Mouse (Mus musculus): ENCODE measurements at regions not wholly inside any gene's neighbourhood (a gene's known extent, or its start where the extent isn't known, plus 50 kb on each side); places are given as distances from the start of the nearest gene placed in this dataset.

DNA sequence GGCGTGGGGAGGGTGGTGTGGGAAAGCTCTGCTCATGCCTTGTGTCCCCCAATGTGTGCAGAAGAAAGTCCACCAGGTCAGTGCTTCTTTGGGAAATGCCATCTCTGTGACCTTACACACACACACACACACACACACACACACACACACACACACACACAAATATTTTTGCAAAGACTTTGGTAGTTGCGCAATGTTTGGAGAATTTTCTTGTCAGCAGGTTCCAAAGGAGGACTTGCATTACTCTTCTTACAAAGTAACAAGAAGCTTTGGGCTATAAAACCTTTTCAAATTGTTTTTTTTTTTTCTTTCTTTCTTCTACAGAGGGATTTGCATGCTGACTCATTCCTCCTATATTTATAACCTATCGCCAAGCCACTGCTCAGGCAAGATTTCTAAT lies 59.1 kb upstream of the Npvf start:
- no peak for DNase-seq (ENCODE audit: low read depth)

GRCm38 (mm10) chr6:50718631-50719030 lies 64.4 kb upstream of the Npvf start:
- DNase-seq (ENCODE audit: low read depth) = no peak

DNA sequence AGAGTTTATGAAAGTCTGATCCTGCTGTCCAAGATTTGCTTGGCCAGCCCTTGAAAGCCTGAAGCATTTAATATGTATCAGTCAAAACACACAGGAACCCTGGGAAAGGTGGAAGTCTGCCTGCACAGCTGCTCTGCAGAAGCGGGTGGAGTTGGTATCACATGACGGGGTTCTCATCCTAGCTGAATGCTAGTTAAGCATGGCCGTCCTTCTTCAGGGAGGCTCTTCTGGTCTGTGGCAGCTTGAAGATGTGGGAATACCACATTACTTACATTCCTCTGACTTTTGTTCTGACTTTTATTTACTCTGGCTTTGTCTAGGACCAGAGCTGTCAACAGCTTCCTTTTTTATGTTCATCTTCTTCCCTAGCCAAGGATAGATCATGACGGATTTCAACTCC lies 66.1 kb upstream of the Npvf start:
- DNase-seq (ENCODE audit: low read depth) = peak; percentile 88

DNA sequence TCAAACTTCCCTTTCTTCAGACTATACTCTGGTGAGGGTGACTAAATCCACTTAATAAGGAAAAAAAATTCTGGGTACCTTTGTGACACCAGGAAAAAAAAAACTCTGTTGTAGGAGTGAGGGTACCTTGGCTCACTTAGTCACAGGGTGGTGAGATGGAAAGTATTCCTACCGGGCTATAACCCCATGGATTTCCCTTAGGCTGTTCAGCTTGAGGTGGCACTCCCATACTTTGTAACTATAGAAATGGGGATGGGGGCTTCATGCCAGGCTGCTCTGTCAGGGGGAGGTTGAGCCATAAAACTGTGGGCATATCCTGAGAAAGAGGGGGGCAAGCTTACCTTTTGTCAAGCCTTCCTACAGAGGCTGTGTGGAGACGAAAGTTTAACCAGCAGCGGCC lies 71.4 kb upstream of the Npvf start:
- no peak for DNase-seq (ENCODE audit: low read depth)

- no peak for DNase-seq (ENCODE audit: low read depth)
Measured at GRCm38 (mm10) chr6:50726166-50726591, 71.9 kb upstream of the Npvf start.

DNA sequence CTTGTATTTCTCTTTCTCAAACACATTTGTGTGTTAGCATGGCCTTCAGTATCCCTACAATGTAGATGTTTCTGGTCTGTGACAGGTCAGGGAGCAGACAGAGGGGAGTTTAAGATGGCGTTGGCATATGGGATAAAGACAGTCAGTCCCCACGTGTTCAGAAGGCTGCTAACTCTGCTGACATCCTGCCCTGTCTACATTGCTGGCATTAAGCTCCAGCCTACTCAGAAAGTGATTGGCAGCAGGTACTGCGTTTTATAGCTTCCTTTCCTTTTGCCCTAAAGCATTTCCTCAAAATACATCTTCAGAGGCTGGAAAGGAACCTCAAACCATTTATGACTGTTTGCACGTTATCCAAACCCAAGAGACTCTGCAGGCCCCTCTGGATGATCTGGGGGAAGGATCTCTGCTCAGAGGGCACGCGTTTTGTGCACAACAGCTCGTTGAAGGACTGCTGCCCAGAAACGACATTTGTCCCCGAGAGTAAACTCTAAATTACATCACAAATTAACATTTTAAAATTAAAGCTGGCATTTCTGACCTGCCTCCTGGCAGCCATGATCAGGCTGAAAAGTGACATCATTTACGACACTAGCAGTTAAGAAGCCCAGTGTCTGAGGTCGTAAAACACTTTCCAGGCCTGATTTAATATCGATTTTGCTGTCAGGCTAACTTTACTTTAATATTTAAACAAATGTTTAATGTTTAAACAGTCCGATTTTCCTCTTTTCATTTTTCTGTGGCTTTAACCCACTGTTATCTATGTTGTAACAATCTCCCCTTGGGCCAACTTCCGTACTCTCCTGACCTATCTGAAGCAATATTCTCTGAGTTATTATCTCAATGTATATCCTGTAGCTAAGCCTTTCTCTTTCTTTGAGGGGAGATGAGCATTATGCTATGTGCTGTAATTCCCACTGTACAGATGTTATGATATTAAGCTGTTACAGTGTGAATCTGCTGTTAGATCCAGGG lies 76.8 kb upstream of the Npvf start:
- DNase-seq (ENCODE audit: low read depth) = no peak

- no peak for DNase-seq (ENCODE audit: low read depth)
Measured at GRCm38 (mm10) chr6:50734701-50735100, 80.5 kb upstream of the Npvf start.

DNA sequence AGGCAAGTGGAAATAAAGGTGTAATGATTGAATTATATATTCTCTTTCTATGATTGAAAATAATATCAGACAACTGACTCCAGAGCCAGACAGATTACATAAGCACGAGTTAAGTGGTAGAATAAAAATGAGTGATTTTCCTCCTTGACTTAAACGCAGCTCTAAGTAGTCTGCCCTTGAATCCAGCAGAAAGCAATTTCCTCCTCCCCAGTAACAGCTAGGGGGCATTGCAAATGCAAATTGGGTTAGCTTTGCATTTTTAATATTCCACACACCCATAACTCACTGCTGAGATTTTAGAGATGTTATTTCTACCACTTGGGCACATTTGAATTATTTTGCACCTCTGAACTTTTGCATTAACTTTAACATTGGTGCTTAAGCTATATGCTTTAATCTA lies 81.6 kb upstream of the Npvf start:
- no peak for DNase-seq (ENCODE audit: low read depth)

DNA sequence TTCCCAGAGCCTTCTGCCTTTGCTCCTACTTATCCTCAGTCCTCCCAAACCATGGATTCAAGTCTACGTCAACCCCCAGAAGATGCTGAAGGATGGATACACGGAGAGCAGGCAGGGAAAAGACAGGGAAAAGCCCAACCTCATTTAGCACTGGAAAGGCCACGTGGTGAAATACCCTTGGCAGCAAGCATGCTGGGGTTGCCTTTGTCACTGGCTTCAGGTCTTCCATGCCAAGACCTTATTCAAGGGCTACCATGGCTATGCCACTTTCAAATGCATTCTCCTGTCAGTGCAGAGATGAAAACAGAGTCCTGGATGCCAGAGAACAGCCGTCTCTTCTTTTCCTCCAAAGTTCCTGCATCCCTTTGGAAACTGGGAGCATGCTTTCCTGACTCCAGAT lies 87.8 kb upstream of the Npvf start:
- no peak for DNase-seq (ENCODE audit: low read depth)

GRCm38 (mm10) chr6:50744462-50745166 lies 90.4 kb upstream of the Npvf start:
- DNase-seq (ENCODE audit: low read depth) = no peak

DNA sequence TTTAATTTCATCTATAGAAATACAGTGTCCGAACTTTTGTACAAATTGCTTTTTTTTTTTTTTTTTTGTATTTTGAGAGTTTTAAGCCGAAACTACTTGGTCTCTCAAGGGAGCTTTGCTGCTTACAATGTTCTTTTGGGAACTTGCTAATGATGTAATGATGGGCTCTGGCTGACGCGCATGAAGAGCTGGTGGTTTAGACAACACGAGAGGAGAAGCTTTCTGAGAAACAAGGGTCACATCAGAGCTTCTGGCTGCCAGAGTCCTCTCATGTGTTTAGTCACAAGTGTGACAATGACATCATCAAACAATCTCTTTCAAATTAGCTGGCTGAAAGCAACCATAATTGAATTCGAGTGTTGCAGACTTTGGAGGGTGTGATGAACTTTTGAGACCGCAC lies 98.9 kb upstream of the Npvf start:
- DNase-seq (ENCODE audit: low read depth) = no peak

DNA sequence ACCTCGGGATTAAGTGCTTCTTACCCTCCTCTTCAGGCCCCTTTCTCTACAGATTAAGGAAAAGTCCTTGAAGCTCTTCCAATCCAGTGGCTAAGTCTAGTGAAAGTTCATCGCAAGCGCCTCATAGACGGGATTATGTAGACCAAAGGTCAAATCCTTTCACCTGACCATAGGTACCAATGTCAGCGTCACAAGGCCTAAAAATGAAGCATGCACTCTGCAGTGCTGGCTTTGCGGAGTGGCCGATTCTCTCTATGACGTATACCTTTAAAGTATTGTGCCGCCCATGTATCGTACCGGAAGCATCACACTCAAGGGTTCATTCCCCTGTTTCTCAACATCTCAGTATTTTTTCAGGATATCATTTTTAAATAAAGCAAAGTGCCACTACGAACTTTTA lies 100.5 kb upstream of the Npvf start:
- DNase-seq (ENCODE audit: low read depth) = no peak

- no peak for DNase-seq (ENCODE audit: low read depth)
Measured at GRCm38 (mm10) chr6:50760367-50760766, 106.1 kb upstream of the Npvf start.

DNA sequence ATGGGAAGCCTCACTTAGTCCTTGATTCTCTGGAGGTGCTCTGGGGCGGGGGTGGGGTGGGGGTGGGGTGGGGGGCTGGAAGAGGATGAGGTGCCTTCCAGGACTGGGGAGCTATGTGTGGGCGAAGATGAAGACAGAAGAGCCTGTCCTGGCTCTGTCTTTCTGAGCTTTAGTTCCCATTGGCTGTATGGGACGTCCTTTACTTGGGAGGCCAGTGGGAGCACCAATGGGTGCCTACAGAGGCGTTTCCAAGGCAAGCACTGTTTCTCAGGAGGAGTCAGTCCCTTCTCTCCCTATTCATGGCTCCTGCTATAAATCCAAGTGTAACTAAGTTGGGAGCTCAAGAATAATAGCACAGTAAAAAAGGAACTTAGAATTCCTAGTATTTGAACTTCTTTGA lies 108.9 kb upstream of the Npvf start:
- no peak for DNase-seq (ENCODE audit: low read depth)

DNA sequence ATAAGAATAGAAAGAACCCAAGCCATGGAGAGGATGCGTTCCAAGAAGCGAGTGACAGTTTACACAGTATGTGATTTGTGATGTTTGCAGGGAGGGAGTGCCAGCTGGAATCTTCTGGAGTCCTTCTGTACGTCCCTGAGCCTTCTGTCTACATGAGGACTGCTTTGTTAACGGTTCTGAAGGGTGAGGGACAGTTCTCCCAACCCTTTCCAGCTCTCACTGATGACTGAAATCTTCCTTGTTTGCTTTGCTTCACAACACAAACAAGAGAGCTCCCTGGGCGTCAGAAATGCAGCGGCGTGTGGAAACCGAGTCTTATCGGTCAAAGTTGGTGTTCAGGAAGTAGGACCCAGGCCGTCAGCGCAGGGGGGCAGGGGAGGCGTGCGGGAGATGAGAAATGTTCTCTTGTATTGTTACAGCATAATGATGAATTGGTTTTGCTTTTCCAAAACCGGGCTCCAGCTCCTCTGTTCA lies 112.2 kb upstream of the Npvf start:
- no peak for DNase-seq (ENCODE audit: low read depth)

DNA sequence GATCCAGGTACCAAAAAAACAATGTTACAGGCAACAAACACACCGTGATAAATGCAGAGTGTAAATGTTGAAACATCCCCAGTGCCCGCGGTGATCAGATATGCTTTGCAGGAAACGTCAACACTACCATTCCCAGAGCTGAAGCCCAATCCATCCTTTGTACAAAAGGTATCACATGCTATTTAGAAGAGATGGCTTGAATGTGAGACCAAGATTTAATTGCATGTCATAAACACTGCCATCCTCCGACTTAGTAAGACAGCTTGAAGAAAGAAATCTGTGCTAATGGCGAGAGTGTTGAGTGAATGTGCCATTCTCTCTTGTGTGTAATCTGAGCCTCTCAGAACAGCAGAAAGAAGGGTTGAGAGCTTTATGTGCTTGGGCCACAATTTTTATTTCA lies 112.9 kb upstream of the Npvf start:
- no peak for DNase-seq (ENCODE audit: low read depth)

DNA sequence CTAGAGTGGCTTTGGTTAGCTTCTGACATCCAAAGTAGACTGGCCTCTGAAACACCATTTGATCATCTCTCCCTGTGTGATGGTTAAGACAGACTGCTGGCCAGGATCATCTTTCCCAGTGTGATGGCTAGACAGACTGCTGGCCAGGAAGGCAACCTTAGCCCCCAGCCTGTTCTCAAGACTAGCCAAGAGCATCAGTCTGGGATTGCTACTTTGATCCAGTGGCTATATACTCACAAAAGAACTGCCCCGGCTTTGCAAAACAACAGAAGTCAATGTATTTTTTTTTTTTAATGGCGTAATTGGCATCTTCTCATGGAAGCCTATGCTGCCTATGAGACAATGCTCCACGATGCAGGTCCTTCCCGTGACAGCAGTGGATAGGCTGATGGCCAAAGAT lies 113.6 kb upstream of the Npvf start:
- DNase-seq (ENCODE audit: low read depth) = no peak

DNA sequence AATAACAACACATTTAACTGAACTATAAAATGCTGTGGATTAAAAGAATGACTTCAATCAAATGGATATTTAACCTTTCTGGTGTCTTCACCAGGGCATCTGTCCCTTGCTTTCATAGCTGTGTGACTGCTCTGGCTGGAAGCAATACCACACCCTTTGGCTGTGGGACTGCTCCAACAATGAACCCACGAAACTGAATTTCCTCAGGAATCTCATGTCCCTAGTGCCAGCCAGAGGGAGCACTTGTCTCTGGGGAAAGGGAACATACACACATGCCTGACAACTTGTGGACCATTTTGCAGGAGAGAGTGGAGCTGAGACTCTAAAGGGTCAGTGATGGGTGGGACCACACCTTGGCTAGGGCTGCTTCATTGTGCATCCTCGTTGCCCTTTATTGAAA lies 114.9 kb upstream of the Npvf start:
- no peak for DNase-seq (ENCODE audit: low read depth)

- DNase-seq (ENCODE audit: low read depth) = no peak
Measured at GRCm38 (mm10) chr6:50770481-50770880, 116.2 kb upstream of the Npvf start.

DNA sequence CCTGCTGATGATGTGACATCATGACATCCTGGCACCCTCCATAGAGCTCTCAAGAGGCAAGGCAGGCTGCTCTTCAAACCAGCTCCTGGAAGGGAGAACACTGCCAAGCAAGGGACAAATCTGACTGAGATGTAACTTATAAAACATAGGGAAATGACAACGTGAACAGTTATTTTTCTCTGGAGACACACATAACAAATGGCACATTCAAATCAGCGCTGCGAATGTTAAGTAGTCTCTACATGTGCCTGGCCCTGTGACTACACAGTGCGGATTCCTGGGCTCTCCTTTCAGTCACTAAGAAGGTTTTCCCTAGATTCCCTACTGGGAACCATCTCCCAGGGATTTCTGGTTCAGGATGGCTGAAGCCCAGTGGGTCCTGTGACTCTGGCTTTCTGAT lies 121.4 kb upstream of the Npvf start:
- DNase-seq (ENCODE audit: low read depth) = no peak

GRCm38 (mm10) chr6:50776236-50776832 lies 122.1 kb upstream of the Npvf start:
- DNase-seq (ENCODE audit: low read depth) = no peak

DNA sequence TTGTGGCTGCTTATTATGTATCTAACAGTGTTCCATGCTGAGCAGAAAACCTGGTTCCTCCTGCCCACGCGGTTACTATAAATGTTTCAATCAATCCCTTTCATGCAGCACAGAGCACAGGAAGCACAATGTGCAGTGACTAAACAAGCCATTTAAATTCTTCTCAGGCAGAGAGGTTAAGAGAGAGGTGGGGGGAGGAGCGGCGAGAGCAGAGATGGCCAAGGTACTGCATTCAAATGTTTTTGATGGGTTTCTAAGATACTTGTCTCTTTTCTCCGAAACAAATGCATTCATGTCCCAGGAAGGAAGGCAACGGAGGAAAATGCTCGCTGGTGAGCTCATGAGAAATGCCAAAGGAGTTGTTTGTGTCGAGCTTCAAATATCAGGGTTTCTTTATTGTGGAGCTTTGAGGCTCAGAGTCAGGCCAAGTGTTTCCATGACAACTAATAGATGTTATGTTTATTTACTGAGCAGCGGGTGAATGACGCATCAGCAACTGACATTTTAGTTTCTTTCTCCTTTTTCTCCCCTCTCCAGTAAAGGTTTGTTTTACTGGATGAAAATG lies 122.8 kb upstream of the Npvf start:
- peak; percentile 68 for DNase-seq (ENCODE audit: low read depth)

- no peak for DNase-seq (ENCODE audit: low read depth)
Measured at GRCm38 (mm10) chr6:50777827-50778226, 123.6 kb upstream of the Npvf start.

All from fibroblast of lung, adult 2 months (primary cell).